ENCODE assay signal across 15 mouse cellular contexts in the genomic region with DNA sequence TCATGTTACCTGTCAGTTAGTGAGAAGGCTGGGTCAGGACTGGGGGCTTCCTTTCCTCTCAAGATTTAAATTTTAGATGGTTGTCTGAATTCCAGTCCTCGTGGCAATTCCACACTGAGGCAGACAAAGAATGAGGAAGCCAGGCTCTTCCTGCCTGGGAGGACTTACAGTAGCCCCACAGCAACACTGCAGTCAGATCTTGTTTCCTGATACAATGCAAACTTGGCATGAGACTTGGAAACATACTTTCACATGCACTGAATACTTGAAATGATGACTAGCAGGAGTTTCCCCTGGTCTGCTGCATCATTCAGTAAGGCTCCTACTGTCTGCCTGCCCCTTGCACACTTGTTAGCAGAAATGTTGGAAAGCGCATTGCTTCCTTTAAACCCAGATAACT.
DNase-seq lines count a peak whose midpoint lies in the region; ATAC-seq and TF ChIP-seq lines count a peak whose summit lies in the region.
"Had no signal": no experiment of that assay in that cellular context is flagged by ENCODE, and none has a peak within 500 bp of the region (broad histone marks: within the 10 kb centered on the region; RNA-seq: fewer than 3 reads in every experiment).

No protein-coding gene starts in this region.

- H3K4me1 ChIP-seq in heart, adult 2 months (ENCODE audit: control insufficient read depth, insufficient read depth, low read length), result peaks cover 24% of the 10 kb centered on the region
- H3K4me1 ChIP-seq in heart, embryonic 10.5 days, result peaks cover 19% of the 10 kb centered on the region
- H3K4me1 ChIP-seq in lung, embryonic 16.5 days (replicated peaks; ENCODE audit: control insufficient read depth, insufficient read depth, low read length), result peaks cover 24% of the 10 kb centered on the region
- peaks cover 9% of the 10 kb centered on the region; the same call in 1 of the 2 replicates for H3K4me1 ChIP-seq in intestine, postnatal 0 days (replicated peaks; ENCODE audit: control insufficient read depth, insufficient read depth, low read length)

- 0 out of 2 replicates have a peak, but pooled peaks have one; percentile 42 for TF ChIP-seq EP300 in heart, adult 2 months (IDR thresholded peaks at IDR 0.05; ENCODE audit: insufficient read depth, low read depth, low read length)

- WGBS in heart, adult 2 months, result 44% methylated on average over 2 of the region's 2 CpGs
- WGBS in heart, embryonic 10.5 days, result 59% methylated on average over 2 of the region's 2 CpGs
- 69% methylated on average over 2 of the region's 2 CpGs for WGBS in lung, embryonic 16.5 days
- 51% methylated on average over 2 of the region's 2 CpGs for WGBS in intestine, postnatal 0 days

- H3K27me3 ChIP-seq in heart, adult 2 months (ENCODE audit: control insufficient read depth, insufficient read depth, low read length), result no peaks in the 10 kb centered on the region
- H3K27me3 ChIP-seq in heart, embryonic 10.5 days (ENCODE audit: insufficient read depth, poor library complexity, severe bottlenecking), result no peaks in the 10 kb centered on the region
- no peaks in the 10 kb centered on the region for H3K27me3 ChIP-seq in lung, embryonic 16.5 days (ENCODE audit: control insufficient read depth, insufficient read depth, low read depth, low read length)
- no peaks in the 10 kb centered on the region for H3K27me3 ChIP-seq in intestine, postnatal 0 days (replicated peaks; ENCODE audit: control insufficient read depth, insufficient read depth, low read length)

- no peak for ATAC-seq in lung, embryonic 16.5 days (ENCODE audit: low read depth)
- no peak for ATAC-seq in intestine, postnatal 0 days
- ATAC-seq: forebrain, postnatal 0 days; midbrain, embryonic 16.5 days had no signal

- TF ChIP-seq CTCF in heart, adult 2 months (IDR thresholded peaks at IDR 0.05), result no peak
- no peak for TF ChIP-seq CTCF in intestine, postnatal 0 days (IDR thresholded peaks at IDR 0.05; ENCODE audit: low read depth)

- TF ChIP-seq POLR2A in heart, adult 2 months (IDR thresholded peaks at IDR 0.05; ENCODE audit: insufficient read depth, low read depth, low read length), result no peak

- no peaks in the 10 kb centered on the region for H3K9me3 ChIP-seq in heart, embryonic 10.5 days
- no peaks in the 10 kb centered on the region for H3K9me3 ChIP-seq in lung, embryonic 16.5 days (ENCODE audit: control insufficient read depth, low read length)
- no peaks in the 10 kb centered on the region for H3K9me3 ChIP-seq in intestine, postnatal 0 days (ENCODE audit: control insufficient read depth)
- H3K9me3 ChIP-seq: hindbrain, embryonic 10.5 days had no signal

- no peak overlapping the region for H3K27ac ChIP-seq in heart, adult 2 months
- no peak overlapping the region for H3K27ac ChIP-seq in heart, embryonic 10.5 days
- peak overlapping the region; percentile 67 for H3K27ac ChIP-seq in lung, embryonic 16.5 days (ENCODE audit: low read length)
- H3K27ac ChIP-seq in intestine, postnatal 0 days (ENCODE audit: low read depth, low read length), result 0 out of 2 replicates have a peak overlapping the region, but pooled peaks have one; percentile 21
- H3K27ac ChIP-seq: hindbrain, embryonic 10.5 days had no signal

- intact Hi-C loops in heart, adult 2 months (cut with DNase I), result loop anchor here (2.0 to 5.0 kb wide), 2 partner anchors 23 to 85 kb away; no protein-coding TSS in a partner anchor

- H3K79me2 ChIP-seq in heart, adult 2 months (replicated peaks; ENCODE audit: control insufficient read depth, insufficient read depth, low read length), result no peaks in the 10 kb centered on the region

- peaks cover 4% of the 10 kb centered on the region for H3K36me3 ChIP-seq in heart, adult 2 months (ENCODE audit: control insufficient read depth, insufficient read depth, low read length)
- H3K36me3 ChIP-seq in heart, embryonic 10.5 days, result no peaks in the 10 kb centered on the region; the same call in 1 of the 2 replicates
- peaks cover 6% of the 10 kb centered on the region; the same call in 1 of the 2 replicates for H3K36me3 ChIP-seq in lung, embryonic 16.5 days (ENCODE audit: control insufficient read depth, insufficient read depth, low read length)
- H3K36me3 ChIP-seq in intestine, postnatal 0 days (ENCODE audit: control insufficient read depth, insufficient read depth), result peaks cover 6% of the 10 kb centered on the region; the same call in 1 of the 2 replicates
- H3K36me3 ChIP-seq: hindbrain, embryonic 10.5 days had no signal

- H3K4me2 ChIP-seq in lung, embryonic 16.5 days (ENCODE audit: low read depth, low read length), result no peak overlapping the region
- H3K4me2 ChIP-seq in intestine, postnatal 0 days (replicated peaks; ENCODE audit: low read depth), result no peak overlapping the region

- no peak overlapping the region for H3K9ac ChIP-seq in heart, adult 2 months (ENCODE audit: low read depth, low read length)
- no peak overlapping the region for H3K9ac ChIP-seq in lung, embryonic 16.5 days (ENCODE audit: low read length)
- H3K9ac ChIP-seq in intestine, postnatal 0 days (ENCODE audit: low read depth, low read length), result no peak overlapping the region
- H3K9ac ChIP-seq: forebrain, postnatal 0 days had no signal

- no peak overlapping the region for H3K4me3 ChIP-seq in heart, adult 2 months
- no peak overlapping the region for H3K4me3 ChIP-seq in heart, embryonic 10.5 days
- no peak overlapping the region for H3K4me3 ChIP-seq in lung, embryonic 16.5 days (ENCODE audit: low read length)
- H3K4me3 ChIP-seq in intestine, postnatal 0 days (ENCODE audit: low read depth, low read length), result no peak overlapping the region
- H3K4me3 ChIP-seq: hindbrain, embryonic 10.5 days had no signal

- DNase-seq in heart, adult 2 months, result no peak
- no peak for DNase-seq in heart, embryonic 10.5 days (ENCODE audit: low spot score)
- DNase-seq in kidney, adult 9 months, result peak; percentile 7
- no peak for DNase-seq in kidney, adult 18-20 months
- no peak for DNase-seq in lung, postnatal 14 days
- no peak for DNase-seq in urinary bladder, adult 2 months (ENCODE audit: low spot score)
- DNase-seq: B cell, adult 2 months; cerebellum, postnatal 25 days; forebrain, postnatal 0 days; gastrocnemius, postnatal 10 days; thymus, postnatal 25 days had no signal

Comparison
In these comparisons a context has a peak if more than half of its experiments do, and no peak if none do; other contexts are left out.
1. H3K27ac ChIP-seq: peak in lung, embryonic 16.5 days (single experiment) and intestine, postnatal 0 days (single experiment); none in heart, adult 2 months (single experiment) and heart, embryonic 10.5 days (single experiment).